Mouse (Mus musculus) cortical plate, adult 2 months (tissue): ENCODE data around the gene Ltn1. TPM values are rescaled to one million over a fixed set of nuclear protein-coding genes. Genes with fewer than 3 reads are reported as not detected.
A peak's percentile ranks its signal among the peaks of the same experiment; 100 is the strongest.

ENCODE experiments used
- H3K27ac ChIP-seq: fragments of 200-500 bp; 2 replicates; pipeline ENCODE4 v1.5.1; 2012; ENCODE audit warnings: low read length, control low read depth, inconsistent platforms; ENCODE audit not compliant: insufficient read depth
- H3K4me1 ChIP-seq: fragments of 200-500 bp; 2 replicates; pipeline ENCODE4 v1.6.1; 2011; ENCODE audit warnings: low read length; ENCODE audit not compliant: control insufficient read depth, insufficient read depth
- H3K4me3 ChIP-seq: fragments of 200-500 bp; 2 replicates; pipeline ENCODE4 v1.5.1; 2011; ENCODE audit warnings: mild to moderate bottlenecking, low read length, control low read depth; ENCODE audit not compliant: insufficient read depth
- CTCF ChIP-seq: fragments of 200-500 bp; IDR thresholded peaks from 2 replicates; pipeline ENCODE4 v1.5.1; 2011; ENCODE audit warnings: mild to moderate bottlenecking, control low read depth, low read length; ENCODE audit not compliant: insufficient read depth; ENCODE audit errors: extremely low read depth
- POLR2A ChIP-seq: fragments of 200-500 bp; IDR thresholded peaks from 2 replicates; pipeline ENCODE4 v1.6.1; 2011; ENCODE audit warnings: mild to moderate bottlenecking, low read length, control low read depth; ENCODE audit not compliant: insufficient read depth; ENCODE audit errors: extremely low read depth
- polyA plus RNA-seq: library from polyadenylated mRNA; depleted of rRNA; stranded (reverse); fragments of >200 nt; gene quantifications from 2 replicates; pipeline ENCODE4 v1.2.3, GENCODE M21; 2012

Gene Ltn1
- polyA plus RNA-seq, 1 experiment: 17.3 TPM

DNA sequence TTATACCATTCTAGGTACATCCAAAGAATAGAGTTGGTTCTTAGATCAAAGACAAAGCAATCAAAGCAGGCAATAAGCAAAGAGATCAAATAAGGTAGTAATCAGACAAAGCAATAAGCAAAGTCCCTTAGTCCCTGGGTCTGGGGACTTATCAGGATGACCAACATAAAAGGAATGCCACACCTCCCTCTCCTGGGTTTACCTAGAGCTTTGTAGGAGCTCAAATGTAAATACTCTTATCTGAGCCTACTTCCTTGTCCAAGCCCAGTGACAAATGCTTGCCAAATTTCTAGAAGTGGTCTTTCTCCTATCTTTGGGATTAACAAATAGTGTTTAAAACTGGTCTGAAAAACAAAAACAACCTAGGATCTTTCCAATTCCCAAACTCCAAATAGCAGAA is 10.8 kb upstream of the Ltn1 start:
- Histone ChIP-seq H3K4me3 (no peak overlapping the region), H3K4me1 (peaks cover 1% of the 10 kb centered on the region; the same call in 1 of the 2 replicates), H3K27ac (no peak overlapping the region)
- TF ChIP-seq CTCF (no peak), POLR2A (no peak)

DNA sequence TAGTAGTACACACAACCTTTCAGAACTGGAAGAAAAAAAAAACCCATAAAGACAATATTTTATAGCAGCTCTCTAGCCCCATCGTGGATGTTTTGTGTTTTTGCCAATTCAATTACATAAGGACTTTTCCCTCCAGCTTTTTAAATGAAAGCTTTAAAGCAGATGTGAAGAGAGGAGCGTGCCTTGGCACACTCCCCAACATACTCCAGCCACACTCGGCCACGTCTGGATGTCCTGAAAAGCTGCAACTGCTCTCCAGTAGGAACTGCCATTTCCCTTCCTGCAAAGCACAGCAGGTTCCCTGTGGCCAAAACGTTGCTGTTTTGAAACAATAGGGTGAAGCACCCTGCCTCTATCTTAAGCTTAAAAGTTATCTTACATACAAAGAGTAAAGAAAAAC is 9.9 kb upstream of the Ltn1 start:
- H3K4me1 ChIP-seq: peaks cover 1% of the 10 kb centered on the region; the same call in 1 of the 2 replicates
- no peak overlapping the region for H3K4me3 ChIP-seq
- TF ChIP-seq CTCF (no peak), POLR2A (no peak)
- H3K27ac ChIP-seq: no peak overlapping the region

DNA sequence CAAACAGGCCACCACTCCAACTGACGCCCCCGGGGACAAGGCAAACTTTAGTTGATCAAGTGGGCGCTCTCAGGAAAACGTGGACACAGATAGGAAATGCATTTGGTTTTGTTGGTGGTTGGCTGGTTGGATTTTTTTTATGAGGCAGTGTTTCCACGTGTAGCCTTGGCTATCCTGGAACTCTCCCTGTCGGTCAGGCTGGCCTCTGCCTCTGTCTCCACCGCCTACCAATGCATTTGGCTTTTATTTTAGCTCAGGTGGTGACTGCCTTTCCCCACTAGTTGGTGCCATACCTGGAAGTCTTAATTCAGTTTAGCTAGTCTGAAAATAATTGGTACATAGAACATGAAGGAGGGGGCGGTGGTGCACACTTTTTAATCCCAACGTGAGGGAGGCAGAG is 8.7 kb upstream of the Ltn1 start:
- peak overlapping the region; percentile 60; the same call in 1 of the 2 replicates for H3K4me3 ChIP-seq
- H3K27ac ChIP-seq: no peak overlapping the region
- no peak for TF ChIP-seq POLR2A
- peaks cover 1% of the 10 kb centered on the region; the same call in 1 of the 2 replicates for H3K4me1 ChIP-seq

DNA sequence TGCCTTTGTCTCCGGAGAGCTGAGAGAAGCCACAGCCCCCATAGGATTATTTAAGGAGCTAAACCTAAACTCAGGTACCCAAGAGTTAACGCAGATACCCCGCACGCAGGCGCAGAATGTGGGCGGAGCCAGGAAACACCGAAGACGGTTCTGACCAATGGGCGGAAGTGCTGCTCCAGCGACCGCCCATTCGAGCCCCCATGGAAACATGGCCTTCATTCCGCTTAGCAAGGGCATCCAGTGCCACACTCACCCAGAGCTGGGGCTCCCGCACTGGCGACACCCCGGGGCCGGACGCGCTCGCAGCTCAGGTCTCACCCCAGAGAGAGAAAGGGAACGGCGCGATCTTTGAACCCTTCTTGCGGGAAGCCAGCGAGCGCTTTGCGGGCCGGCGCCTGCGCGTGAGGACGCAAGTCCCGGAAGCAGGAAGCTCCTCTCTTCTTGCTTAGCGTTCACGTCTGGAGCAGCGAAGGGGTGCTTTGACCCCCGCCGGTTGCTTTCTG is 7.8 kb upstream of the Ltn1 start, which contains the start of gene Rwdd2b:
Gene Rwdd2b, minus strand, starts transcription at position 390 of the 503 bp plus-strand sequence.
- Histone ChIP-seq H3K27ac (peak within 1 kb of the TSS; percentile 95), H3K4me1 (peaks cover 1% of the 10 kb centered on the region; the same call in 1 of the 2 replicates), H3K4me3 (peak within 1 kb of the TSS; percentile 60)
- TF ChIP-seq POLR2A: peak; percentile 82
- TF ChIP-seq CTCF: no peak

DNA sequence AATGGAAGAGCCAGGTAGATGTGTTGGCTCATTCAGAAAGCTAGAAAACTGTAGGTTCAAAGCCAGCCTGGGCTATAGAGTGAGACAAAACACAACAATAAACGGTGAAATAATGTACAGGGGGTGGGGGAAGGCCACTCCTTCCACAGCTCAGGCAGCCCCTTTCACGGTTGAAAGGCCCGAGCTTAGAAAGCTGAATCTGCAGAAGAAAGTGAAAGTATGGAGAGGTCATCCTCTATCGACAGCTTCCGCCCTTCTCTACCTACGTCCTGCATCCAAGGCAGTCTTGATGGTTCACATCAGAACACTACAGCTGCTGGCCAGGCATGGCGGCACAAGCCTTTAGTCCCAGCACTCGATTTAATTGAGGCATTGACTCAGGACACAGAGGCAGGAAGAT is 6.3 kb upstream of the Ltn1 start:
- no peak overlapping the region for H3K4me3 ChIP-seq
- no peak overlapping the region for H3K27ac ChIP-seq
- peaks cover 1% of the 10 kb centered on the region; the same call in 1 of the 2 replicates for H3K4me1 ChIP-seq
- no peak for TF ChIP-seq CTCF
- TF ChIP-seq POLR2A: no peak

DNA sequence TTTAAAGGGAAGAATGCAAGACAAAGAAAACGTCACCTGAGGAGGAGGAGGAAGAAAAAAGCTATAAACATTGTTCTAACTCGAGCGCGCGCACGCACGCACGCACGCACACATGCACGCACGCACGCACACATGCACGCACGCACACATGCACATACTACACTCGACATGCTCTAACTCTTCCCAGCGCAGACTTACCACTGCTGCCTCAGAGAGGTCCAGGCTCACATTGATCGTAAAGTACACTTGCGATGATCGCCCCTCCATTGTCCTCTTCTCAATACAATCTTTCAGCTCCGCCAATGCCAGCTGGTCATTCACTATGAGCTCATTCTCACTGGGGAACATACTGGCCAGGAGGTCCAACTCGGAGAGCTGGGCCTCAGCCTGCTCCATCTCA is 4.7 kb upstream of the Ltn1 start:
- no peak overlapping the region for H3K4me3 ChIP-seq
- H3K27ac ChIP-seq: no peak overlapping the region
- TF ChIP-seq POLR2A (no peak), CTCF (no peak)
- peaks cover 1% of the 10 kb centered on the region; the same call in 1 of the 2 replicates for H3K4me1 ChIP-seq

DNA sequence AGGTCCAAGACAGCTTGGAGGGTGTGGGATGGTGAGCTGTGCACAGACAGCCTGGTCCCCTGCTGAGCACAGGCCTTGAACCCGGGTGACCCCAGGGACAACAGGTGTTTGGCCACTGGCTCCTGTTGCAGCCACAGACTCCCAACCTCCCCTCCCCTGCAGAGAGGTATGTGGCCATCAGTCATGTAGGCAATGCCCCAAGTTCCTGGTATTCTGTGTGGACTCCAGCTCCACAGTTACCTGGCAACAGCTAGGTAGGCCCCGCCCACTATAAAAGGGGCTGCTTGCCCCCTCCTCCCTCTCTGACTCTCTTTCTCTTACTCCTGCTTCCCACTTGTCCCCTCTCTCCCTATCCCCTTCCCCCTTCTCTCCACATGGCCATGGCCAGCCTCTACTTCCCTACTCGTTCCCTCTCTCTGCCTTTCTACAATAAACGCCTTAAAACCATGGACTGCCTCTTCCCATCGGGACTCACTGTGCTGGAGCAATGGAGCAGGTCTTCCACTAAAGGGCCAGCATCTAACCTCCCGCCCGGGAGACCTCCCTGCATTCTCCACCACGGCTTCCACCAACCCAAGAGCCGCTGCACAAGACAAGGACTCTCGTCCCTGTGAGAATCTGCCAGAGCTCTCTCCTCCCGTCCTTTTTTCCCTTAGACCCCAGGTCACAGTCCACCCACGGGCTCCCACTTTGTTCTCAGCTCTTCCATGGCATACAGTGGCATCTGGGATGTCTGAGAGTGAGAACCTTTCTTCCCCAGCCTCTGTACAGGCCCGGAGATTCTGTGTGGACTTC is 3.2 kb upstream of the Ltn1 start:
- Histone ChIP-seq H3K4me3 (no peak overlapping the region), H3K4me1 (peaks cover 1% of the 10 kb centered on the region; the same call in 1 of the 2 replicates), H3K27ac (no peak overlapping the region)
- TF ChIP-seq POLR2A (no peak), CTCF (no peak)

DNA sequence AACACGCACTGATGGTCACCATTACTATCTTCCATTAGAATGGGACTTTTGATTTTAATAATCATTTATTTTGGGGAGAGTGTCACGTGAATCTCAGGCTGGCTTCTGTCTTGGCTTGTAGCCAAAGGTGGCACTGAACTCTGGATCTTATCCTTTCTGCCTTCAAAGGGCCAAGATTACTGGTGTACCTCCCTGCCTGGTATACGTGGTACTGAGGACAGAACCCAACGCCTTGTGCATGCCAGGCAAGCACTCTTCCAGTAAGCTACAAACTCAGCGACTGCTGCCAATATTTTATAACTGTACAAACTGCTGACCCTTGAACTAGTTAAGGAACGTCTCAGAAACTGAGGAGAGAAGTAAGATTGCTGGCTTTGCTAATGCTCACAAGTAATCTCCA is 2.5 kb upstream of the Ltn1 start:
- H3K4me3 ChIP-seq: no peak overlapping the region
- H3K27ac ChIP-seq: no peak overlapping the region
- peaks cover 1% of the 10 kb centered on the region; the same call in 1 of the 2 replicates for H3K4me1 ChIP-seq
- TF ChIP-seq POLR2A (no peak), CTCF (no peak)

DNA sequence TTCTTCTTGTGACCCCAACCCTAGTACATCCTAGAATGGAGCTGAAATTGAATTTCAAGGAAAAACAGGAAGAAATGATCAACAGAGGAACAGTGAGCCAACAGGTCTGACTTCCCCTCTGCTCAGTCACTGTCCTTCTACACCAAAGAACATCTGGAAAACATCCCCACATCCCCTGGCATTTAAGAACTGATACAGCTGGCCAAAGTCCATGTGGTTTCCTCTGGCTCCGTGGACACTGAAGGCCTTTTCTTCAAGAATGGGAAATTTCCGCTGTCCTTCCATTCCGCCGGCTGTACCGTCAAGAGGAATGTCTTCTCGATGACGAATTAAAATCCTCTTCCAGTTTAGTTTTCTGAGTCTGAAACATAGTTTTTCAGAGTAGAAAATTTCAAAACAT is 1.9 kb upstream of the Ltn1 start:
- no peak for TF ChIP-seq CTCF
- no peak for TF ChIP-seq POLR2A
- no peak overlapping the region for H3K27ac ChIP-seq
- H3K4me1 ChIP-seq: no peaks in the 10 kb centered on the region
- no peak overlapping the region for H3K4me3 ChIP-seq

DNA sequence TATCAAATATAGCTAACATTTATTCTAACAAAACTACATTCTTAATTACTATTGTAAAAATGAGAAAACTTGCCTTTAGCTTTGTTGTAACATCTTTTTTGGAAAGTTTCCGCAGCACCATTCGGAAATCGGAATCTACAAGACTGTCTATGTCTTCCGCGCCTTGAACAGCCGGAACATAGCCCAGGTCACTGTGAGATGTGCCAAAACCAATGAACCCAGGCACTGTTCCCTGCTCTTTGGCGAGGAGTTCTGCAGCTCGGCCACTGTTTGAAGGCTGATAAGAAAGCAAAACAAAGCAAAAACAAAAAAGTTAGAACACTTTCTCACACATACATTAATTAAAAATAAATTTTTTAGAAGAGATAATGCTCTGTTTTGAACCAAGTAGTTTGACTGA is 4.9 kb downstream of the Ltn1 start:
- no peak overlapping the region for H3K4me3 ChIP-seq
- no peak for TF ChIP-seq CTCF
- no peaks in the 10 kb centered on the region for H3K4me1 ChIP-seq
- H3K27ac ChIP-seq: no peak overlapping the region
